Mouse (Mus musculus): ENCODE data around the gene Crip1. TPM values are rescaled to one million over a fixed set of nuclear protein-coding genes. Genes with fewer than 3 reads are reported as not detected.

Gene Crip1
- 161 and 242 TPM in 2 replicates for total RNA-seq (2014; fragmentation: Nextera tagmentation)
- 84.6 and 103 TPM in 2 replicates for total RNA-seq (2017)

- ATAC-seq (replicated peaks; ENCODE audit: poor library complexity, severe bottlenecking), result peak; percentile 58
Measured at GRCm38 (mm10) chr12:113146112-113147057, at the start of gene Crip1. Gene Crip1, plus strand, starts transcription at chr12:113146316.

DNA sequence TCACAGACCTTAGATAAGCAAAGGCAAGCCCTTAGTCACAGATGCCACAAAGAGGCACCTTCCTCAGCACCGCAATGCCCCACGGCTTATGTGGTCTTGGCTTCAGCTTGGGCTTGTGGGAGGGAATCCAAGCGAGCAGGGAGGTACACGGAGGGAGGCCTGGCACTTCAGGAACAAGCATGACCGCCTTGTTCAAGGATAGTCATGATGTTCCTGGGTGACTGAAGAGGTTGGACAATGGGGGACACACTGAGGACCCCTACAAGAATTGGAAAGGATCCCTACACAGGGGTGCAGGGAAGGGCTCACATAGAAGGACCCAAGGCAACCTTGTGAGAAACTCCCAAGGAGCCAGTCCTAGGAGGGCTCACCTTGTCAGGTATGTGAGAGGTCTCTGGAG is 49.1 kb upstream of the Crip1 start:
- no peak for ATAC-seq (replicated peaks; ENCODE audit: poor library complexity, severe bottlenecking)

- peak; percentile 61 for ATAC-seq (replicated peaks; ENCODE audit: poor library complexity, severe bottlenecking)
Measured at GRCm38 (mm10) chr12:113097749-113098281, 48.3 kb upstream of the Crip1 start, which contains the start of gene Mta1. Gene Mta1, plus strand, starts transcription at chr12:113098278.

- ATAC-seq (replicated peaks; ENCODE audit: poor library complexity, severe bottlenecking), result no peak
Measured at GRCm38 (mm10) chr12:113098530-113099151, 47.5 kb upstream of the Crip1 start.

GRCm38 (mm10) chr12:113099470-113100237 is 46.5 kb upstream of the Crip1 start:
- 0 out of 2 replicates have a peak, but pooled peaks have one; percentile 1 for ATAC-seq (replicated peaks; ENCODE audit: poor library complexity, severe bottlenecking)

DNA sequence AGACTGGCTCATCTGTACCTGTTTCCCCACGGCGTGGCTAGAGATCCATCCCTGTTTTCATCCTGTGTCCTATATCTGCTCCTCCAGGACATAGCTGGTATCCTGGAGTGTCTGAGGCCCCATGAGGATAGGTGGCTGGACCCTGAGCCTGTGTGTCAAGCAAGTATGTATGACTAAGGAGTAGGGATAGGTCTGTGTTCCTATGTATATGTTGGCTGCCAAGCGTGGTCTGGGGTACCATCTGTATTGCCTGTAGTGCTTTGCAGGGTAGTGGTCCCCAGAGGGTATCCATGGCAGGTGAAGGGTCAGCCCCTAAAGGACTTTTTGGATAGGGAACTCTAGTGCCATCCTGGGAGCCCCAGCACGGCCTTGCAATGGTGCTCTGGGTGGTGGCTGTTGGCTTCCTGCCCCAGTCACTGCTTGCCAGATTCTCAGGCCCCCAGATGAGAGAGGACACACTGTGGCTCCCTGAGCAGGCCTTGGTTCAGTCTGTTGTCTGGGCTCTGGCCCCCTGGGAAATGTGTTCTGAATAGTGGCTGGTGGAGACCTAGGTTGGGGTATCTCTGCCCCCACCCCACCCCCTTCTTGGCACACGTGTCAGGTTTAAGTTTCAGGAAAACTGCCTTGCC is 45.6 kb upstream of the Crip1 start:
- ATAC-seq (replicated peaks; ENCODE audit: poor library complexity, severe bottlenecking), result no peak

DNA sequence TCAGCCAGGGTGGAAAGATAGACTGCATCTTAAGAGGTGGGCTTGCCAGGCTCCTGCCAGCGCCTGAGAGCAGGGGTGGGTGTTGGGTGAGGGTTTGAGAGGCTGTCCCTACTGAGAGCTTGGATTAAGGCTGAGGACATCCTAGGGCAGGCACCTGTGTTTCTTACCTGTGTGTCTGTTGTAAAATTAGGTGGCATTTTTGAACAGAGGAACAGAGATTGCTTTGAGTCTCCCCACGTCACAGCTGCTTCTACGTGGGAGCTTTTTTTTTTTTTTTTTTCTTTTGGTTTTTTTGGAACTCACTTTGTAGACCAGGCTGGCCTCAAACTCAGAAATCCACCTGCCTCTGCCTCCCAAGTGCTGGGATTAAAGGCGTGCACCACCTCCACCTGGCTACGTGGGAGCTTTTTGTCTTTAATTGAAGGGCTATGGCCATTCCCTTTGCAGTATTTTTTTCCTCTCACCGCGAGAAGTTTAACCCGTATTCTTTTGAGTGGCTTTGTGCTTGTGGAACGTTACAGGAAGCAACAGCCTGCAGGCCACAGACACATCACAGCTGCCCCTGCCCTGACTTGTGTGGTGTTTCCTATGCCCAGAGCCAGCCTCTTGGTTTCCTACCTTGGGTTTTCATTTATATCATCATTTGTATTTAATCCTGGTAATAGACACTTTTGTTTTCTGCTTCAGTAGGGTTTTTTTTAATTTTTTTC is 44.7 kb upstream of the Crip1 start:
- ATAC-seq (replicated peaks; ENCODE audit: poor library complexity, severe bottlenecking), result no peak

DNA sequence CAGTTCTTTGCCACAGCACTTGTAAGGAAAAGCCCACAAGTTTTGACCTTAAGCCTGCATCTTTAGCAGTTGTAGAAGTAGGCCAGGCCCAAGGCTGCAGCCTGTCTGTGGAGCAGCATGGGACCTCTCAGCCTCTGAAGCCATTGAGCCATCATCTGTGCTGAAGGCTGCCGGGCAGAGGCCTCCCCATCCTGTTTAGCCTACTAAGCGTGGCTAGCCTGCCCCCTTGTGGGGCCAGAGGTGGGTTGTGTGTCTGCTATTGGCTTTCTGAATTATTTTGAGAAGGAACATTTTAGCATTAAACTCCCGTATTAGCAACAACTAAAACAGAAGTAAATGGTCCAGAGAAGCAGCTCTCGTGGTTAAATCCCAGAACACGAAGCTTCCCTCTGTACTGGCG is 43.7 kb upstream of the Crip1 start:
- ATAC-seq (replicated peaks; ENCODE audit: poor library complexity, severe bottlenecking), result peak; percentile 70

- peak; percentile 11; the same call in 1 of the 2 replicates for ATAC-seq (replicated peaks; ENCODE audit: poor library complexity, severe bottlenecking)
Measured at GRCm38 (mm10) chr12:113103846-113104451, 42.2 kb upstream of the Crip1 start.

- no peak for ATAC-seq (replicated peaks; ENCODE audit: poor library complexity, severe bottlenecking)
Measured at GRCm38 (mm10) chr12:113106386-113106785, 39.7 kb upstream of the Crip1 start.

DNA sequence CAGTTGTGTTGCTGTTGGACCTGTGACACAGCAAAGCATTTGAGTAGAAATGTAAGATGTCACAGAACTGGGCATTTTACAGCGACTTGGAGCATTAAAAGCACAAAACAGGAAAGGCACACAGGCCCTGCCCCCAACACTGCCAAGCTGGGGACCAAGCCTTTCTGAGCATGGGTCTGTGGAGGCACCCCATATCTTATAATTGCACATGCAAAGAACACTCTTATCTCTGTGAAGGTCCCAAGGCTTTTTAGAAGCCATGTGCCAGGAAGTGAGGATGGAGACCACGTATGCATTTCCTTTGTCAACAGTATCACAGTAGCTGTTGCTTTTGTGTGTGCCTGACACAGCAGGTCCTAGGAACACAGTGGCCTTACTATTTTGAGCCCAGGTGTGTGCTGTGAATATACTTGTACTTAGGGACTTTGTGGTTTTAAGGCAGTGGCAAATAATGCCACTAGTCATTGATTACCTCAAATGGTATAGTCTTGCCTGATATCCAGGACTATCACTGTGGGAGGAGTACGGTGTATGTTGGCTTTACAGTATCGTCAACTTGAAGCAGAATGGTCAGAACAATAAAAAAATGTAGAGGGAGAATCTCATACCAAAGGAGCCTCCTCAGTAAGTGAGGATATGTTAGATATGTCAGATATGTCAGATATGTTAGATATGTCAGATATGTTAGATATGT is 38.5 kb upstream of the Crip1 start:
- no peak for ATAC-seq (replicated peaks; ENCODE audit: poor library complexity, severe bottlenecking)

DNA sequence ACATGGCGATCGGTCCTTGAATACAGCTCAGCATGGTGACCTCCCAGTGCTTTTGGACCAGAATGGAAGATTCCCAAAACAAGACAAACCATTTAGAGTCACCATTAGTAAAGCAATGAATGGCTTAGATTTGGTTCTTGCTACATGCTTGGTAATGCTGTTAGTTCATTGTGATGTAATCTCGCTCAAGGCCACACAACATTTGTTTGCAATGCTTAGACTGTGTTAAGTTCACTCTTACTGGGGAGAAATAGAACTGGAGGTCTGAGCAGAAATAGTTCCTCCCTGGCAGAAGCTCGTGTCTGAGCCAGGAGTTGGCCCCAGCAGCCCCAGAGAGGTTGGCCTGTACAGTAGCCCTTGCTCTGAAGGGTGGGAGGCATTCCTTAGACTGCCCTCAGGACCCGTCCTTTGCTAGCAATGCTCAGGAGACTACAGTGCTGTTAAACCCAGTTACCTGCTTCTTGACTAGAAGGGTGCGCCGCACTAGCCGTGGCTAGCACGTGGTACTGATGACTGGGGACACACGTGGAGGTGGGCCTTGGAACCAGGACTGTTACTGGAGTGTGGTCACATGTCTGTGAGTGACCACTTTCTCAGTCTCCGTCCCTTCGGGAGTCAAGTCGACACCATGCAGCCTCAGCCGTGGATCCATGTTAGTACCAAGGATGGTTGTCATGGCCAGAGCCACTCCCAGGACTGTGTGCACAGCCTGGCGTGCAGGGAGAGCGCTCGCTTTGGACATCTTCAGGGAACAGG is 37.4 kb upstream of the Crip1 start:
- ATAC-seq (replicated peaks; ENCODE audit: poor library complexity, severe bottlenecking), result no peak

DNA sequence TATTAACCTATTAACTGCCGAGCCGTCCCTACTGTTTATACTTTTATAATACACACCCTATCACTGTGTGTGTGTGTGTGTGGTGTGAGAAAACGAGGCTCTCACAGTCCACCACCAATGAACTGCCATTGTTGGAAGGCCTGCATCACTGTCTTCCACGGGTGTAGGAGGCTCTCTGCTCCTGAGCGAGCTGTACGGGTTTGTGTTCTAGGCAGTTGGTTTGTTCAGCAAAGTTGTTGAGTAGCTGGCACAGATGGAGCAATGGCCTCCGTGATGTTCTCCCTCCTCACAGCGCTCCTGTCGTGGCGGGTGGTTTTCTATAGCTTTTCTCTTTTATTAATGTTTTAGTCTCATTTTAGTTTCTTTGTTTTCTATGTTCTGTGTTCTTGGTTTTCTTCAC is 36.3 kb upstream of the Crip1 start:
- no peak for ATAC-seq (replicated peaks; ENCODE audit: poor library complexity, severe bottlenecking)

- no peak for ATAC-seq (replicated peaks; ENCODE audit: poor library complexity, severe bottlenecking)
Measured at GRCm38 (mm10) chr12:113114141-113114540, 32.0 kb upstream of the Crip1 start.

DNA sequence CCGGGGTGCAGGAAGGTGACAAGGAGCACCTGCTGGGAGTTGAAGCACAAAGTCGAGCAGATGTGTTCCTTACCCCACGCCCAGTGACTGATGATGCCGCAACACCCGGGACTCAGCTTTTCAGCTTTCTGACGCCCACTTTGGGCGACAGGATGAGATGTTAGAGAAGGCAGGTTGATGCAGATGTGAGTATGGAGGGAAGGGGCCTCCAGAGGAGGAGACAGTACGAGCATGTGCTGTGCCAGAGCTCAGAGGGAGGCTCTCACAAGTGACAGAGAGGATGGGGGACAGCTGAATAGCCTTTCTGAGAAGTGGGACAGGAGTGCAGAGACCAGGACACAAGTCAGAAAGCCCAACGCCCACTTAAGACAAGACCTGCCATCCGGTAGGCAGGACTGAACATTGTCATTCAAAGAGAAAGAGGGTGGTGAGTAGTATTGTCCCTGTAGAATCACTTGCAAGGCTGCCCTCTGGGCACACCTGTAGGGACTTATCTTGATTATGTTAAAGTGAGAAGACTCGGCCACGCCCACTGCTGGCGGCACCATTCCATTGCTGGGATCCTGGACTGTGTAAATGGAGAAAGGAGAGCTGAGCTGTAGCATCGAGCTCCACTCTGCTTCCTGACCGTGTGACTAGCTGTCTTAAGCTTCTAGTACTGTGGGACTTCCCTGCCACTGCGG is 31.1 kb upstream of the Crip1 start:
- no peak for ATAC-seq (replicated peaks; ENCODE audit: poor library complexity, severe bottlenecking)

- peak; percentile 77 for ATAC-seq (replicated peaks; ENCODE audit: poor library complexity, severe bottlenecking)
Measured at GRCm38 (mm10) chr12:113119516-113120410, 26.4 kb upstream of the Crip1 start.
